Mouse (Mus musculus) R1 (cell line): ENCODE results near the gene Mlxip.

Source experiments
- DNase-seq: peaks from one replicate; pipeline ENCODE4 v3.0.0-alpha.2; 2018; ENCODE audit warnings: low read depth, low spot score

The Mlxip gene

DNA sequence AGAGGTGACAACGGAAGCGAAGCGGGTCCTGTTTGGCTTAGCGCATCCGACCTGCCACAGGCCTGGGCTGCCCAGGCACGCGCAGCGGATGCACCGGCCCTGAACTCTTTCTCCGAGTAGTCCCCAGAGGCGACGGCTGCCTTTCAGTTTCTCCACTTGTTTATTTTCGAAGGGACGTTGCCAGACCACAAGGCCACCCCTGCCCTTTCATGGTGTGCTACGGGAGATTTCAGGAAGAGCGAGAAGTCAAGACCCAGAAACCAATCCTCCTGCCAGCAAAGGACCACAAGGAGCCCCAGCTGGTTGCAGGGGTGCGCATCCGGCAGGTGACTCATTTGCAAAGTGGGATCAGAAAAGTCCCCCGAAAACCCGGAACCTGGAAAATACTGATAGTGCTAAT lies 12.6 kb upstream of the Mlxip start:
- DNase-seq: peak; percentile 53

DNA sequence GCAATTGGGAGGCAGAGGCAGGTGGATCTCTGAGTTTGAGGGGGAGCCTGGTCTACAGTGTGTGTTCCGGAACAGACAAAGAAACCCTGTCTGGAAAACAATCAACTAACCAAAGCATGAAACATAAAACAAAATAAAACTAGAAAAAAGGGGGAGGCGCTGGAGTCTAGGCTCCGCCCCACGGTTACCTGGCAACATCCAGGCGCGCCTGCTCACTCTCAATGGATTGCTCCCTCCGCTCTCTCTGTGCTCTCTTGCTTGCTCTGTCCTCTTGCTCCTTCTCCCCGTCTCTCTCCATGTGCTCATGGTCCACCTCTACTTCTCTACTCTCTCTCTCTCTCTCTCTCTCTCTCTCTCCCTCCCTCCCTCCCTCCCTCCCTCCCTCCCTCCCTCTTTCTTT lies 11.9 kb upstream of the Mlxip start:
- peak; percentile 67 for DNase-seq

DNA sequence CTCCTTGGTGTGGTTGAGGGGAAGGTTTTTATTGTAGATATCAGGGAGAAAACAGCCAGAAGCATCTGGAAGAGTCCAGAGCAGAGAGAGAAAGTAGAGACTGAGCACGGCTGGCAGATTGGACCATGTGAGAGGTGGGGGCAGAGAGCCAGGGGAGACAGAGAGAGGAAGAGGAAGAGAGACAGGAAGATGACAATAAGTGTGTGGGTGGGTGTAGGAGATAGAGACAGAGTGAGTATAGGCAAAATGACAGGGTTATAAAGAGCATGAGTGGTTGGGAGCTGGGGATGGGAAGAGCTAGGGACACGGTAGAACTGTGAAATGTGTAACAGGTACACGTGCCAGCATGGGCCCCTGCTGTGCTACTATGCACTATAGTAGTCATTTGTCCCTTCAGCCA lies 6.1 kb upstream of the Mlxip start:
- DNase-seq: no peak

DNA sequence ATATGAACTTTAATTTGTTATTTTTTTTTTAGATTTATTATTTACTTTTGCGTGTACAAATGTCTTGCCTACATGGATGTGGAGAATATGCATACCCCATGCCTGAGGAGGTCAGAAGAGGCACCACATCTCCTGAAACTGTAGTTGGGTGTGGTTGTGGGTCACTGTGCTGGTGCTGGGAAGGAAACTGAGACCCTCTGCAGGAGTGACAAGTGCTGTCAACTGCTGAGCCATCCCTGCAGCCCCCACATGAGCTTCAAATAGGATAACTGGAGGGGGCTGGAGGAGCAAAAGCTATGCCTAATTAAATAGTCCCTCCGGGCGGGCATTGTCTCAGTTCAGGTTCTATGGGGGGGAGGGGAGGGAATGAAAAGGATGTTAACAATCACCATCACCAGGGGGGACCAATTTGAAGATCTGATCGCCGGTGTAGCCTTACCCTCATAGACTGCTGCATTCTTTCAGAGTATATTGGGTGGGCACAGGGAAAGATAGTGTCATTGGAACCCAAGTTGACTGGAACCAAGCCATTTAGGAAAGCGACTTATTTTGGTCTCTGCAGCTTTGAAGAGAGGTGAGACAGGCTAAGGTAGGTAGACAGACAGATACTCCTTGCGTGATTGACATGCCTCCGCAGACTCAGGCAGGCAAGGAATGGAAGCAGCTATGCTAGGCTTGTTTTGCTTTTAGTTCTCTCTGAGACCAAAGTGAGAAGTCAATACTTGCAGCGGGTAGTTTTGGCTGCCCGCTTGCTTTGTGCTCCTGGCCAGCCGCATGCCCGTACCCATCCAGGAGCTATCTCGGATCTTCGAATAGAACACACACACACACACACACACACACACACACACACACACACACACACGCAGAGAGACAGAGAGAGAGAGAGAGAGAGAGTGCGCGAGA lies 3.8 kb upstream of the Mlxip start:
- peak; percentile 68 for DNase-seq

DNA sequence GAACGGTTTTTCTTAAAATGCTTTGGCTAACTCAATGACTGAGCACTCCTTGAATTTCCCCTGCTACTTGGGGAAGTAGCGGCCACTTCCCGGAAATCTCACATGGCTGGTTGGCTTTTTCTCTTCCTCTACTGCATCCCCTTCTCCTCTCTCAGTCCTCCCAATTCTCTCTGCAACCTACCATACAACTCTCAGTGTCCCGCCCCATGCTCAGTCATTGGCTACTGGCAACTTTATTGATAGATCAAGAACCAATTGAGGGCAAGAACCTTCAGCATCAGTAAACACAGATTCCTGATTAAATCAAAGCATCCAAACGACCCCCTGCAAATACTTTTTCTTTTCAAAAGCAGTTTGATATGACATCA lies 3.2 kb upstream of the Mlxip start:
- DNase-seq: peak; percentile 85

DNA sequence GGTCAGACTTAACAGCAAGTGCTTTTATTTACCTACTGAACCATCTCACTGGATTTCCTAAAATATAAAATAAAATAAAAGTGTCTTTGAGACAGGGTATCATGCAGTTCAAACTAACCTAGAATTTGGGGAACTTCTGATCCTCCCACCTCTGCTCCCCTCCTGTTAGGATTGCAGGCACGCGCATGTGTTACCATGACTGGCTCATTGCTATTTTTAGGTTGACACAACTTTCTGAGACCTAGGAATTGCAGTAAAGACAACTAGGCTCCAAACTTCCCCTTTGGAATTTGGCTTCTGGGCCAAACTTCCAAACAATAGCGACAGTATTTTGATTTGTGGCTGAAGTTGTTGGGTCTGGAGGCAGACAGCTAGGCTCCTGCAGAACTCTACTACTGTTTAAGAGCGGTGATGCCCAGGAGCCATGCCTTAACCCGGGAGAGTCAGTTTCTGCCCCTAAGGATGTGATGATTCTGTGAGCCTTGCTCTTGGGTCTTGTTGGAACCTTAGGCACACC lies 754 bp upstream of the Mlxip start:
- DNase-seq: no peak

DNA sequence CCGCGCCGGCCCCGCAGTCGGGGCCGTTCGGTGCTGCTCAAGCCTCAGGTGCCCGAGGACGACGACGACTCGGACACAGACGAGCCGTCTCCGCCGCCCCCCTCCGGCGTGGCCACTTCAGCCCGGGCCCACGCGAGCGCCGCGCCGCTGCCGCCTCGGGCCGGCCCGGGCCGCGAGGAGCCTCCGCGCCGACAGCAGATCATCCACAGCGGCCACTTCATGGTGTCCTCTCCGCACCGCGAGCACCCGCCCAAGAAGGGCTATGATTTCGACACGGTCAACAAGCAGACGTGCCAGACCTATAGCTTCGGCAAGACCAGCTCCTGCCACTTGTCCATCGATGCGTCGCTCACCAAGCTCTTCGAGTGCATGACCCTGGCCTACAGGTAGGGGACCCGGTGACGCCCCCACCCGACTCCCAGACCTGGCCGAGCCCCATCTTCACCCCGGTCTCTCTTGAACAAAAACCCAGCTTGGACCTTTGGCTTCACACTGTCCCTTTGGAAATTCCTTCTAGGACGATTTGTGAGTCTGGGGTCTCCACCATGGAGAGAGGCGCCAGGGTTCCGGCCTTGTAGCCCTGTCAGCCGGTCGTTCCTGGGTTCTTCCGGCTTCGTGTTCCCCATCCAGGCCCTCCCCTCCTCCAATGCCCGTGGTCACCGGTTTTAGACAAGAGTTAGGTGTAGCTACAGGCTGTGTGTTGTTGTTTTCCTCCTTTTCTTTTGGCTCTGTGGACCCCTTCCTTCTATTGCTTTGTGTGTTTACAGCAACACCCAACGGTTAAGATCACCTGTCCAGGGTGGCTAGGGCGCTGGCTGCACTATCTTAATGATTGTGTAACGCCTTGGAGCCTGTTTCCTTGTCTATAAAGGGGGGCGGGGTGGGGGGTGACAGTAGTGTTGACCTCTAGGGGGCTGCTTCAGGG lies 621 bp downstream of the Mlxip start:
- peak; percentile 32 for DNase-seq

DNA sequence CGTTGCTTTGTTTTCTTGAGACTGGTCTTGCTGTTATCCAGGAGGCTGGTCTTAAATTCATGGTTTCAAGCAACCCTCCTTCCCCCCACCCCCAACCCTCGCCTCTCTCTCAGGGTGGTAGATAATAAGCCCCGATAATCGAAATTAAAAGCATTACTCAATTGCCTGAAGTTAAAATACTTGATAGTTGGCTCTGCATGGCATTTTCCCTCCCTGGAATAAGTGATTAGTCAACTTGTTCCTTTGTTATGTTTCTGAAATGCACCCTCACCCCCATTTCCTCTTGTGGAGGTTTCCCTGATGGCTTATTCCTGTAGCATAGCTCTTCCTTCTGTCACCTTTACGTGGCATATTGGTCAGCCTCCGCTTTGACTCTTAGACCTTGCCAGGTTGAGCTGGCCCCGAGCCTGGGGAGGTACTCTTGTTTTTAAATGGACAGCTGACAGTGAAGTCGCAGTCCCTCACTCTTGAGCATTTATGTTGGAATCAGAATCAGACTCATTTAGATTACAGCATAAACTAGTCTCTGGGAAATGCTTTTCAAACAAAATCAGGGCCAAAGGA lies 2.4 kb downstream of the Mlxip start:
- no peak for DNase-seq

DNA sequence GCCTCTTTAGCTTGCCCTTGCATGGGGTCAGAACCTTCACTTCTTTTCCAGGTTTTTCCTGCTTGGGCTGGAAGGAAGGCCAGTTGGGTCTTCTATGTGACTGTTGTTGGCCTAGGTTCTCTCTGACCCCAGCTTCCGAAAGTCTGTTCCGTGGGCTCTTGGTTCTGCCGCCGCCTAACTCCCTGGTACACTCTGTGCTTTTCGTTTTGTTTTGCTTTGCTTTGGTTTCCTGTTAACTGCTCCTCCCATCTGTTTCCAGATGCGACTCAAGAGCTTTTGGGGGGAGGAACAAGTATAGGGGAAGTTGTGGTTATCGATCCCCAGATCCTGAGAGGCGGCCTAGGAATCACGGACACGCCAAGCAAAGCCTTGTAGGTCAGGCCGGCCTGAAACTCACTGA lies 3.2 kb downstream of the Mlxip start:
- no peak for DNase-seq

DNA sequence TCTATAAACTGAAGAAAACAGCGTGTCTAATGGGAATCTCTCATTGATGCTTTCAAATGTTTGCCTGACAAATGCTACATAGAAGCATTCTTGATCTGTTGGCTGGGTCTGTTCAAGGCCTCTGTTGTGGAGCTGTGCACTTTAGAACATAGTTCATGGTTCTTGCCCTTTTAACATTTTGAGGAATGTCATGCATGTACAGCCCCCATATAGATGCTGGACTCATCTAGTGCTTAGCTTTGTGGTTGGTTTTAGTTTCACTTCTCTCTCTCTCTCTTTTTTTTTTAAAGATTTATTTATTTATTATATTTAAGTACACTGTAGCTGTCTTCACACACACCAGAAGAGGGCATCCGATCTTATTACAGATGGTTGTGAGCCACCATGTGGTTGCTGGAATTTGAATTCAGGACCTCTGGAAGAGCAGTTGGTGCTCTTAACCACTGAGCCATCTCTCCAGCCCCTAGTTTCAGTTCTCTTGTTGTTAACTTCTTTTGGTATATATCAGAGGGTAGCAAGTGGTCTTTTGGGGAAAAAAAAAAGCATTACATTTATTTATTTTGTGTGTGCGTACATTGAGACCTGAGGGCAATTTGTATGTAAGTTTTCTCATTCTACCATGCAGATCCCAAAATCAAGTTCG lies 4.4 kb downstream of the Mlxip start:
- DNase-seq: no peak

DNA sequence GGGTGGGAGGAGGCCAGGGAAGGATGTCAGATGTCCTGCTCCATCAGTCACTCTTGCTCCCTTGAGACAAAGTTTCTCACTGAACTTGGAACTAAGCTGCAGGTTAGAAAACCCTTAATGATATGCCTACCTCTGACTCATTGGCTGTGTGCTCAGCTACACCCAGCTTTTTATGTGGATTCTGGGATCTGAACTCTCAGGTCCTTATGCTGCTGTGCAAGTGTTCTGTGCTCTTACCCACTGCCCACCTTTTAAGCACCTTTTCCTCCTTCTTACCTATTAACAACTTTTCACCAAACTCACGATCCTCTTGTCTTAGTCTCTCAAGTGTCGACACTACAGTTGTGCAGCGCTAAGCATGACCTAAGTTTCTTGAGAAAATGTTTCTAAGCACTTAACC lies 9.9 kb downstream of the Mlxip start:
- no peak for DNase-seq

DNA sequence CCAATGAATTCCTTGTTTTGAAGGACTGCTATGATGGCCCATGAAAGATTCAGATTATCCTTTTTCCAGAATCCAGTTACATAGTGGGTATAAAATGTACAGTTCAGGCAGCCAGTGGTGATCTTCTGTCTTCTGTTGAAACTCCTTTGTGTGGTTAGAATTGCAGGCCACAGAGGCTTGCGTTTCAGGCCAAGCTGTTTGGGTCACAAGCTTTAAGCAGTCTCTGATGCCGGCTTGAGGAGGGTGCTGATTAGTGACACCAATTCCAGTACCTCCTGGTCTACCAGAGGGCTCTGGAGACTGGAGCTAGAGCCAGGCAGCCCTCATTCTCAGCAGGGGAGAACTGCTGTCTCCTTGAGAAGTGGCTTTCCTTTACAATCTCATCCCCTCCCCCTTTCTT lies 12.4 kb downstream of the Mlxip start:
- peak; percentile 22 for DNase-seq

DNA sequence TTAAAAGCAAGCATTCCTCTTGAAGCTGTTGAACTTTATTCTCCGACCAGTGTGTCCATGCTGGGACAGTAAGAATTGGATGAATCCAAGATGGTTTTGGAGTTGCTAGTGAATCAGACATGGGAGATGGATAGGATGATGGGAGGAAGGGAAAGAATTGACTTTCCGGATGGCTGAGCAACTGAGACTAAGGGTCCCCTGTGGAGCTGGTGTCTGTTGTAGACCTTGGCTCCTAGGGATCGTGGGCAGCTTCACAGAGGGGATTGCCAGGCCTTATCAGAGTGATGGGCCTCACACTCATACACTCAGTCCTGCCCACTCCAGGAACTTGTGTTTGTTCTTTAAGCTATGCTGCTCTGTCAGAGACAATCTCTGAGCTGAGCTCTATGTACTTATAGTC lies 13.6 kb downstream of the Mlxip start:
- no peak for DNase-seq

DNA sequence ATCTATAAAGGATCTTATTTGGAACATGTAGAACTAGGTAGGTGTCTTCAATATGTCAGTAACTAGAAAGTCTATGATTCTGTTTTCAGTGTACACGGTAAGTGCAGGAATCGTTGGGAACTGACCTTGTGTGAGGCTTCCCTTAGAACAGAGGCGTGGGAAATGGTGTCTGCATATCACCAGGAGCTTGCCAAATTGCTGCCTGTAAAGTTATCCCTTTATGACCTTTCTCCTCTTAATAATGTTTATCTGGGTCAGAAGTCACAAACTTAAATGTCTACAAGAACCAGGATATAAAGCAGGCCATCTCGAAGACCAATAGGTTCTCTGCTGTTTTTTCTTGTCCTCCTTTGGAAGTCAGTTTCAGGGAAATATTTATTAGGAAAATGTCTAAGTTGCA lies 17.6 kb downstream of the Mlxip start:
- DNase-seq: no peak

DNA sequence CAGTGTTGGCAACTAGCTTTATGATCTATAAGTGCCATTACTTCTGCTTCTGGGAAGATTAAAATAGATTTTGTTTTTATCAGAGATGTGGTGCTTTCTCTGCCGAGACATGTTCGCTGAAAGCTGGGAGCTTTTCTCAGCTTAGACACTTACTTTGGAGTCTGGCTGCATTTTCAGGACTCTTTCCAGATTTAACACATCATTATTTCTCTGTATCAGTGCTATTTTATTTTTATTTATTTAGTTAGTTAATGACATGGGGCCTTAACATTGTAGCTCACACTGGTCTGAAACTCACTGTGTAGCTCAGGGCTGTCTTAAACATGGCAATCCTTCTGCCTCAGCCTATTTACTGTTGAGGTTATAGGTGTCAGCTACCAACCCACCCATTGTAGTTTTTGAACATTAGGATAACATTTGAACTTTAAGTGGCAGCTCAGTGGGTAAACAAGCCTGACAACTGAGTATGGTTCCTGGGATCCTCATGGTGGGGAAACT lies 19.3 kb downstream of the Mlxip start:
- DNase-seq: no peak

DNA sequence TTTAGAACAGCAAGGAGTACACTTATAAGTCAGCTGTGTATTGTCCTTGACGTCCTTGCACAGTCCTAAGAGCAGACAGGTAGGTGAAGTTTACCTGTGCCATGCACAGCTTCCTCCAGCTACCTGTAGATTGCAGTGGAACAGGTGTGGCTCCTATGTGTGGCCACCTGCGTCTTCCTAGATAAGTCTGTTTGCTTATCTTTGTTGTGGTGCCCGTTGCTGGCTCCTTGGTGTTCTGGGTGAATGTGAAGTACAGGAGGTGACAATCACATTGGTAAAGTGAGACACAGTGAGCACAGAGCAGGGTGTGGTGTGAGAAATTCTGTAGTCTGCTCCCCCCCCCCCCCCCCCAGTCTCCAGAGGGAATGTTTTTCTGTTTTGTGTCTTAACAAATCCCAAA lies 21.6 kb downstream of the Mlxip start:
- no peak for DNase-seq

DNA sequence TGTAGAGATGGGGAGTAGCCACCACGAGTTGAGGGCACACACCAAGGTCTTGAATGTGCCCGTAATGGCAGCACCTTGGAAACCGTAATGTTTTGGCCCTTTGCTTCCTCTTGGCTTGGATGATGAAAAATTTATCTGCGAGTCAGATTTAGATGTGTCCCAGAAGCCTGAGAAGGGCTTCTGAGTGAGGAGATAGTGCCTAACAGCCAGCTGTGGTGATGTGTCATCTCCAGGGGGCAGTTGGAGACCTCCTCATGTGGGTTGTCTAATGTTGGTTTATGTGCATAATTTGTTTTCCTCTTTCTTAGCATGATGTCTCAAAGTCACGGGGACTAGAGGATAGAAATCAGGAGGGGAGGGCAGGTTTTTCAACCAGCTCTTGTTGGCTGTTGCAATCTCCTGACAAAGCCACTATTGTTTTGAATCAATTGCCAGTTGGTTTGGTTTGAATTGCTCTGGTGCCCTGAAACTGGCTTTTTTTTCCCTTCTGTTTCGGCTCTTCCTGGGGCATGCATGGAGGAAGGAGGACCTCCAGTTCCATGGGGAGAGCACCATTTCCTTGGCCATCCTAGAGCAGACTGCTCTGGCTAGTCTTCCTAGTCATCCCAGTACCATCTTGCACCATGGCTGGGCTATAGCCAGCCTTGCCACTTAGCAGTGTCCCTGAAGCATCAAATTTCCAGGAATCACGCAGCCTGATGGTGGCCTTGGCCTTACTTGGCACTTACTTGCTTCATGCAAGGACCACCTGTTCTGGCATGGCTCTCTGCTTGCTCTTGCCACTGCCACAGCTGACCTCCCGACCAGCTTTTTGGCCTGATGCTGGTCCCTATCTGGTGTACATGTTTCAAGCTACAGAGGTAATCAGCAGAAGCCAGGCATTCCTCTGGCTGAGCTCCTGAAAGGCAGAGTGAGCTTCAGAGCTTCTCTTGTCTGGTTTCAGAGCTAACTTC lies 22.2 kb downstream of the Mlxip start:
- no peak for DNase-seq

DNA sequence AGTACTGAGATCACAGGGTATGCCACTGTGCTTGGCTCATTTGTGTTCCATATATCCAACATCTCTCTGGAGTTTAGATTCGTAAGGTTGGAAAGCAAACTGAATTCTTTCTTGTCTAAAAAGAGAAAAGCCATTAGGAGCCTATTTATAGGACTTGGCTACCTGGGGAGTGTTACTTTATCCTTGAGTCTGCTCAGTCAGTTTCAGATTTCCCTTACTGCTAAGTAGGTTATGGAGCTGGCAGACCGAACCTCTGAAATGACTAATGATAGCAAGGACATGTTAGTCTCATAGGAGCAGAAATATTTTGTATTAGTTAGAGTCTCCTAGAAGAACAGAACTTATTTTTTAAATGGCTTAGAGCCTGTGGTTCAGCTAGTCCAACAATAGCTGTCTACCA lies 29.3 kb downstream of the Mlxip start:
- DNase-seq: no peak

DNA sequence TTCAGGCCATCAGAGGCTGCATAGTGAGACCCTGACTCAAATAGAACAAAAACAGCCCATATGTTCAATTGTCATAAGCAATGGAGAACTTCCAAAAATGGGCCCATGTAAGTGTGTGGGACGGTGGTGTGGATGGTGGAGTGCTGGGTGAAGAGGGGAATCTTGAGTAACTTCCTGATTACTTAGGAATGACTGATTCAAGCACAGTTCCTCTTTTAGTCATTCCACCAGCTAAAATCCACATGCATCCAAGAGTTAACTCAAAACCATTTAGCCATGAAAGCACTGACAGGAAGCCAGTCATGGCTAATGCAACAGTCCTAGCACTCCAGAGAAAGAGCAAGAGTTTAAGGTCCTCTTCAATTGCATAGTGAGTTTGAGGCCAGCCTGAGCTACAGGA lies 33.0 kb downstream of the Mlxip start:
- DNase-seq: no peak

DNA sequence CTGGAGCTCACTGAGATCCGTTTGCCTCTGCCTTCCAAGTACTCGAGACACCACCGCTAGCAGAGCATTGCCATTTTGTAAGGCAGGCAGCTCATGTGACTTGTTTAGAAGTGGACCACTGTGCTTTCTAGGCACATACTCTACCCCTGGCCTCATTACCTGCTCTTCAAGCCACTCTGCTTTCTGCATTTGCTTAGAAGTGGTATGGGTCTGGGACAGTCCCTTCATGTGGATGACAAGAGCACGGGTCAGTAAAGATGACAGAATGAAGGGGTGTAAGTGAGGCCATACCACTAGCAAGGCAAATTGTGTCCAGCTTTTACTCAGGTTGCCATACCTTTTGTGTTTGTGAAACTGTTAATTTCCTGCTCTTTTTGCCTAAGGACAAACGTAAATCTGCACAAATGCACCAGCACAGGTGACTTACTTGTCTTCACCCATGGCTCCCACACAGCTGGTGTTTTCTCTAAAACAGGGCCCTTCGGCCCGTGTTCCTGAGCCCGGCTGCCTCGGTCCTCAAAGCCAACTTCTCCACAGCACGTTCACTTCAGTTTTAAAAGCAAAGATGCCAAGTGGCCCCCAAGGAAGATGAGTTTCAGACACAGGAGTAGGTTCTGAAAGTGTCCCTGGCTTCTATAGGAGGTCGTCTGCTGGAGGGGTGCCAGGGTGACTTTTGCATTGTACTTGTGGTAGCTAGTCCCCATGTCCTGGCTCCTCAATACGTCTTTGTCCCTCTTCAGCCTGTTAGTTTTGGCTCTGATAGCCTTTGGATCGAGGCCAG lies 37.1 kb downstream of the Mlxip start:
- no peak for DNase-seq
